Mouse (Mus musculus) CD4-positive helper T cell, adult 2 months (primary cell): ENCODE results near the gene Sptssb.

Experiments used
- DNase-seq: peaks from one replicate; pipeline ENCODE4 v3.0.0-alpha.2; 2012; ENCODE audit warnings: low read depth, missing footprints, low spot score

The Sptssb gene

GRCm38 (mm10) chr3:69829532-69829931 is 30.2 kb downstream of the Sptssb start:
- no peak for DNase-seq

GRCm38 (mm10) chr3:69824536-69824935 is 35.2 kb downstream of the Sptssb start:
- no peak for DNase-seq

- DNase-seq: no peak
Observed at GRCm38 (mm10) chr3:69820614-69821013, 39.1 kb downstream of the Sptssb start.

- DNase-seq: no peak
Observed at GRCm38 (mm10) chr3:69819851-69820200, 39.9 kb downstream of the Sptssb start.

GRCm38 (mm10) chr3:69819146-69819850 is 40.4 kb downstream of the Sptssb start:
- no peak for DNase-seq

GRCm38 (mm10) chr3:69818466-69818865 is 41.3 kb downstream of the Sptssb start:
- DNase-seq: no peak

- DNase-seq: no peak
Observed at GRCm38 (mm10) chr3:69816547-69816946, 43.2 kb downstream of the Sptssb start.

- DNase-seq: no peak
Observed at GRCm38 (mm10) chr3:69813005-69813695, 46.6 kb downstream of the Sptssb start.

GRCm38 (mm10) chr3:69812442-69812841 is 47.3 kb downstream of the Sptssb start:
- DNase-seq: no peak

GRCm38 (mm10) chr3:69808479-69808878 is 51.3 kb downstream of the Sptssb start:
- DNase-seq: no peak

- no peak for DNase-seq
Observed at GRCm38 (mm10) chr3:69803137-69803536, 56.6 kb downstream of the Sptssb start.

GRCm38 (mm10) chr3:69800829-69801384 is 58.8 kb downstream of the Sptssb start:
- no peak for DNase-seq

GRCm38 (mm10) chr3:69799096-69799495 is 60.6 kb downstream of the Sptssb start:
- no peak for DNase-seq

GRCm38 (mm10) chr3:69797969-69798368 is 61.8 kb downstream of the Sptssb start:
- no peak for DNase-seq

GRCm38 (mm10) chr3:69797533-69797932 is 62.2 kb downstream of the Sptssb start:
- no peak for DNase-seq

GRCm38 (mm10) chr3:69792823-69793417 is 66.8 kb downstream of the Sptssb start:
- DNase-seq: no peak

GRCm38 (mm10) chr3:69779246-69779796 is 80.4 kb downstream of the Sptssb start:
- no peak for DNase-seq

GRCm38 (mm10) chr3:69773356-69773755 is 86.4 kb downstream of the Sptssb start:
- no peak for DNase-seq
